Mouse (Mus musculus): ENCODE data around the gene Dhx57. TPM values are rescaled to one million over a fixed set of nuclear protein-coding genes. Genes with fewer than 3 reads are reported as not detected.
"Not testable (repeated sequence)": the region's sequence is repeated elsewhere in the genome, so short reads cannot be mapped to it uniquely, and the experiment has no call there.

The Dhx57 gene
- polyA plus RNA-seq, 1 experiment from 2014 or later, result 45.3 TPM

DNA sequence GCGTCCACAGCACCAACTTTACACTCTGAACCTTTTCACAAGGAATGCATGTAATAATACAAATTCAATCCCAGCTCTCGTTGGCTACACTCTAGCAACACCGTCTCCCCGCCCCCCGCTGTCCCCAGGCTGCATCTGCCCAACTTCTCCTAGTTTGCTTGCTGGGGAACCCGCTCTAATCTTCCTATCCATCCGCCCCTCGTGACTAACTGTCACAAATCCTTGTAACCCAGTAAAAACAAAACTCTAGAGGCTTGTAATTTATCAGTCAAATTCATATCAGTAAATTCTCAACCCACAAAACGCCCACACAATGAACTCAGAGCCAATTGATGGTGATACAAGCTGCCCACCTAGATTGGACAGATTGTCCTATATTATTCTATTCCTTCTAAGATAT is 69.1 kb downstream of the Dhx57 start:
- H3K4me3 ChIP-seq, result no peak overlapping the region
- ATAC-seq (ENCODE audit: low FRiP score), result no peak
- peaks cover 9% of the 10 kb centered on the region for H3K4me1 ChIP-seq (replicated peaks)
- no peak overlapping the region for H3K4me2 ChIP-seq
- H3K9me3 ChIP-seq, result no peaks in the 10 kb centered on the region
- H3K9ac ChIP-seq, result no peak overlapping the region
- H3K36me3 ChIP-seq, result no peaks in the 10 kb centered on the region
- H3K27ac ChIP-seq, result no peak overlapping the region
- H3K27me3 ChIP-seq, result no peaks in the 10 kb centered on the region
- WGBS, result 70% methylated on average over 9 of the region's 9 CpGs

- Histone ChIP-seq H3K27me3 (no peaks in the 10 kb centered on the region), H3K4me3 (no peak overlapping the region), H3K36me3 (no peaks in the 10 kb centered on the region), H3K4me1 (replicated peaks) (peaks cover 8% of the 10 kb centered on the region), H3K9ac (no peak overlapping the region), H3K9me3 (no peaks in the 10 kb centered on the region), H3K4me2 (no peak overlapping the region), H3K27ac (no peak overlapping the region)
- ATAC-seq (ENCODE audit: low FRiP score), result no peak
- 83% methylated on average over 2 of the region's 2 CpGs for WGBS
Measured at GRCm38 (mm10) chr17:80220131-80220530, 70.1 kb downstream of the Dhx57 start.

DNA sequence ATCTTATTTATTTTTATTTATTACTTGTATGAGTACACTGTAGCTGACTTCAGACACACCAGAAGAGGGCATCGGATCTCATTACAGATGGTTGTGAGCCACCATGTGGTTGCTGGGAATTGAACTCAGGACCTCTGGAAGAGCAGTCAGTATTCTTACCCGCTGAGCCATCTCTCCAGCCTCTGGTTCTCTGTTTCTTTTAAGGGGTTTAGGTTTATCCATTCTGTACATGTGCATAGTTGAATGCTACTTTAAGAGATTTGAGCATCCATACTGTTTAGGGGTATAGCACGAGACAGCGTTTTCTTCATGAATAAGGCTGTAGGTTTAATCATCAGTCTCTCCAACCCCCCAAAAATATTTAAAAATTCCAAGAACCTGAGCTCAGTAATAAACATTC is 76.3 kb downstream of the Dhx57 start:
- not testable (repeated sequence) for H3K9me3 ChIP-seq; H3K4me3 ChIP-seq; H3K9ac ChIP-seq; H3K27ac ChIP-seq; H3K4me1 ChIP-seq (replicated peaks); H3K27me3 ChIP-seq; ATAC-seq (ENCODE audit: low FRiP score); H3K4me2 ChIP-seq; H3K36me3 ChIP-seq
- 90% methylated on average over 4 of the region's 4 CpGs for WGBS

- Histone ChIP-seq H3K4me3 (peak within 1 kb of the TSS; percentile 87), H3K36me3 (peaks cover 25% of the 10 kb centered on the region), H3K27me3 (no peaks in the 10 kb centered on the region), H3K4me1 (replicated peaks) (peaks cover 19% of the 10 kb centered on the region), H3K9me3 (no peaks in the 10 kb centered on the region), H3K9ac (peak within 1 kb of the TSS; percentile 98), H3K27ac (peak within 1 kb of the TSS; percentile 100), H3K4me2 (peak within 1 kb of the TSS; percentile 81)
- WGBS, result under 1% methylated on average over 90 of the region's 95 CpGs
- ATAC-seq (ENCODE audit: low FRiP score), result peak; percentile 94
Measured at GRCm38 (mm10) chr17:80206671-80207581, 83.3 kb downstream of the Dhx57 start, which contains the start of the genes Srsf7 and Ttc39d. Gene Srsf7, minus strand, starts transcription at chr17:80207307. Gene Ttc39d, plus strand, starts transcription at chr17:80207460.

GRCm38 (mm10) chr17:80206301-80206670 is 84.0 kb downstream of the Dhx57 start:
- Histone ChIP-seq H3K27me3 (no peaks in the 10 kb centered on the region), H3K9me3 (no peaks in the 10 kb centered on the region), H3K4me3 (peak overlapping the region; percentile 87), H3K4me1 (replicated peaks) (peaks cover 19% of the 10 kb centered on the region), H3K9ac (peak overlapping the region; percentile 98), H3K27ac (peak overlapping the region; percentile 100), H3K36me3 (peaks cover 31% of the 10 kb centered on the region), H3K4me2 (peak overlapping the region; percentile 81)
- WGBS, result under 1% methylated on average over 36 of the region's 36 CpGs
- peak; percentile 64 for ATAC-seq (ENCODE audit: low FRiP score)

GRCm38 (mm10) chr17:80205657-80206056 is 84.6 kb downstream of the Dhx57 start:
- Histone ChIP-seq H3K9ac (peak overlapping the region; percentile 98), H3K4me3 (peak overlapping the region; percentile 87), H3K9me3 (no peaks in the 10 kb centered on the region), H3K36me3 (peaks cover 35% of the 10 kb centered on the region), H3K27me3 (no peaks in the 10 kb centered on the region), H3K4me2 (peak overlapping the region; percentile 81), H3K4me1 (replicated peaks) (peaks cover 19% of the 10 kb centered on the region), H3K27ac (peak overlapping the region; percentile 100; the same call in 1 of the 2 replicates)
- WGBS, result 35% methylated on average over 5 of the region's 5 CpGs
- no peak for ATAC-seq (ENCODE audit: low FRiP score)

DNA sequence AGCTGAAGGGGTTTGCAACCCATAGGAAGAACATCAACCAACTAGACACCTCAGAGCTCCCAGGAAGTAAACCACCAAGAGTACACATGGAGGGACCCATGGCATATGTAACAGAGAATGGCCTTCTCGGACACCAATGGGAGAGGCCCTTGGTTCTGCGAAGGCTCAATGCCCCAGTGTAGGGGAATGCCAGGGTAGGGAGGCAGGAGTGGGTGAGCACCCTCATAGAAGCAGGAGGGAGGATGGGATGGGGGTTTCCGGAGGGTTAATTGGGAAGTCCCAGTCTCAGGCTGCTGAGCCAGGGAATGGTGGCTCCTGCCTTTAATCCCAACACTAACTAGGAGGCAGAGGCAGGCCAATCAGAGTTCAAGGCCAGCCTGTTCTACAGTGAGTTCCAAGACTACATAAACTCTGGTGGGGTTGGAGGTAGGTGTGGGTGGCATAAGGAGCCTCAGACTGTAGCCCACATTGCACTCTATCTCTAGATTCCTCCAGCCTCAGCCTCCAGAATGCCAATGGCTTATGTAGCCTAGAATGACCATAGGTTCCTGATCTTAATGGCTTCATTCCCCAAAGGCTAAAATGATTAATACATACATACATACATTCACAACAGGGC is 91.0 kb downstream of the Dhx57 start:
- Histone ChIP-seq H3K4me3 (no peak overlapping the region), H3K27ac (no peak overlapping the region), H3K9ac (no peak overlapping the region), H3K27me3 (no peaks in the 10 kb centered on the region), H3K36me3 (peaks cover 70% of the 10 kb centered on the region), H3K4me1 (replicated peaks) (peaks cover 6% of the 10 kb centered on the region), H3K4me2 (no peak overlapping the region), H3K9me3 (no peaks in the 10 kb centered on the region)
- WGBS, result 89% methylated on average over 3 of the region's 3 CpGs
- peak; percentile 63; the same call in 1 of the 2 replicates for ATAC-seq (ENCODE audit: low FRiP score)

DNA sequence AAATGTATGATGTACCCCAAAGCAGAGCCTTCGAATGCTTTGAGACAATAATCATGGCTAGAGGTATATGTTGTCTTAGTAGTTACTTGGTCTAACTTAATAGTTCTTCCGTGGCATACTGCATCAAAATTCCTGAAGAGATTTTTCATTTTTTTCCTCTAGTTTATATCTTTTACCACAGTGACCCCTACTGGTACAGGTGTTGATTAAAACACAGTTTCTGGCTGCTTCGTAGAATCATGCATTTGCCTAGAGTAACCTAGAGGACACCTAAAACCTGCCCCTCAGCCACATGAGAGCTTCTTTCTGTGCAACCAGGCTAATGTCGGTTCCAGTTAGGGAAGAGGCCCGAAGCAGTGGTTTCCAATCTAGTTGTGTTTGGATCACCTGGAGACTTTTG is 97.2 kb downstream of the Dhx57 start:
- ATAC-seq (ENCODE audit: low FRiP score), result no peak
- Histone ChIP-seq H3K9me3 (no peaks in the 10 kb centered on the region), H3K4me3 (no peak overlapping the region), H3K36me3 (peaks cover 27% of the 10 kb centered on the region), H3K4me2 (no peak overlapping the region), H3K4me1 (replicated peaks) (no peaks in the 10 kb centered on the region), H3K27me3 (no peaks in the 10 kb centered on the region), H3K27ac (no peak overlapping the region), H3K9ac (no peak overlapping the region)
- 72% methylated on average over 5 of the region's 5 CpGs for WGBS

Other genes with a start within 250 kb of the Dhx57 start
- gene Hnrnpll, start 228.1 kb downstream of the Dhx57 start, polyA plus RNA-seq (2015; fragmentation: Nextera tagmentation; extraction: Ambion mirVana), result 60.4 and 64.1 TPM in 2 replicates
- gene Galm, start 163.0 kb downstream of the Dhx57 start, polyA plus RNA-seq (2015; fragmentation: Nextera tagmentation; extraction: Ambion mirVana), result 2.0 and 2.4 TPM in 2 replicates
- 480 and 495 TPM in 2 replicates for gene Srsf7, start 83.2 kb downstream of the Dhx57 start, polyA plus RNA-seq (2015; fragmentation: Nextera tagmentation; extraction: Ambion mirVana)
- 0.17 and 0.18 TPM in 2 replicates for gene Ttc39d, start 83.0 kb downstream of the Dhx57 start, polyA plus RNA-seq (2015; fragmentation: Nextera tagmentation; extraction: Ambion mirVana)
- 21.0 and 22.9 TPM in 2 replicates for gene Gemin6, start 66.0 kb downstream of the Dhx57 start, polyA plus RNA-seq (2015; fragmentation: Nextera tagmentation; extraction: Ambion mirVana)
- gene Morn2, start 273 bp downstream of the Dhx57 start, polyA plus RNA-seq (2015; fragmentation: Nextera tagmentation; extraction: Ambion mirVana), result 53.2 and 55.3 TPM in 2 replicates
- 1.2 and 1.5 TPM in 2 replicates for gene Arhgef33, start 16.9 kb upstream of the Dhx57 start, polyA plus RNA-seq (2015; fragmentation: Nextera tagmentation; extraction: Ambion mirVana)
- gene Gm10190, start 83.1 kb upstream of the Dhx57 start, polyA plus RNA-seq (2015; fragmentation: Nextera tagmentation; extraction: Ambion mirVana), result 2.3 and 3.4 TPM in 2 replicates
- gene Sos1, start 190.0 kb upstream of the Dhx57 start, polyA plus RNA-seq (2015; fragmentation: Nextera tagmentation; extraction: Ambion mirVana), result 7.5 and 7.7 TPM in 2 replicates